Mouse (Mus musculus): ENCODE data around the gene Fastkd5. TPM values are rescaled to one million over a fixed set of nuclear protein-coding genes. Genes with fewer than 3 reads are reported as not detected.
"Not testable (repeated sequence)": the region's sequence is repeated elsewhere in the genome, so short reads cannot be mapped to it uniquely, and the experiment has no call there.

The Fastkd5 gene
- polyA plus RNA-seq, 1 experiment from 2014 or later: 23.8 TPM

- no peak for DNase-seq (ENCODE audit: low spot score)
- H3K9me3 ChIP-seq (replicated peaks; ENCODE audit: control insufficient read depth, low read length): no peaks in the 10 kb centered on the region
- no peaks in the 10 kb centered on the region for H3K36me3 ChIP-seq (replicated peaks; ENCODE audit: control insufficient read depth, insufficient read depth, low read depth, low read length)
- peak overlapping the region; percentile 21 for H3K4me3 ChIP-seq (ENCODE audit: low read depth, low read length)
- peaks cover 6% of the 10 kb centered on the region; the same call in 1 of the 2 replicates for H3K4me1 ChIP-seq (ENCODE audit: control insufficient read depth, insufficient read depth, low read length)
- H3K9ac ChIP-seq (replicated peaks; ENCODE audit: low read length): no peak overlapping the region
- WGBS: 2% methylated on average over 15 of the region's 16 CpGs
- peaks cover 62% of the 10 kb centered on the region for H3K27me3 ChIP-seq (ENCODE audit: control insufficient read depth, insufficient read depth, low read length)
- no peak overlapping the region for H3K27ac ChIP-seq (replicated peaks; ENCODE audit: low read depth, low read length)
- peak overlapping the region; percentile 34 for H3K4me2 ChIP-seq (ENCODE audit: low read depth, low read length)
- no peak for ATAC-seq (replicated peaks; ENCODE audit: insufficient number of reproducible peaks, low FRiP score, low TSS enrichment, low read depth)
Observed at GRCm38 (mm10) chr2:130581201-130581600, 48.6 kb downstream of the Fastkd5 start.

- 4% methylated on average over 8 of the region's 8 CpGs for WGBS
- H3K36me3 ChIP-seq (replicated peaks; ENCODE audit: control insufficient read depth, insufficient read depth, low read depth, low read length): no peaks in the 10 kb centered on the region
- H3K4me2 ChIP-seq (ENCODE audit: low read depth, low read length): no peak overlapping the region
- no peaks in the 10 kb centered on the region for H3K9me3 ChIP-seq (replicated peaks; ENCODE audit: control insufficient read depth, low read length)
- DNase-seq (ENCODE audit: low spot score) (no peak), ATAC-seq (replicated peaks; ENCODE audit: insufficient number of reproducible peaks, low FRiP score, low TSS enrichment, low read depth) (no peak)
- no peak overlapping the region for H3K9ac ChIP-seq (replicated peaks; ENCODE audit: low read length)
- no peak overlapping the region for H3K4me3 ChIP-seq (ENCODE audit: low read depth, low read length)
- peaks cover 73% of the 10 kb centered on the region for H3K27me3 ChIP-seq (ENCODE audit: control insufficient read depth, insufficient read depth, low read length)
- no peak overlapping the region for H3K27ac ChIP-seq (replicated peaks; ENCODE audit: low read depth, low read length)
- H3K4me1 ChIP-seq (ENCODE audit: control insufficient read depth, insufficient read depth, low read length): peaks cover 6% of the 10 kb centered on the region; the same call in 1 of the 2 replicates
Observed at GRCm38 (mm10) chr2:130579791-130580190, 50.0 kb downstream of the Fastkd5 start.

- peaks cover 73% of the 10 kb centered on the region for H3K27me3 ChIP-seq (ENCODE audit: control insufficient read depth, insufficient read depth, low read length)
- H3K4me2 ChIP-seq (ENCODE audit: low read depth, low read length): no peak overlapping the region
- ATAC-seq (replicated peaks; ENCODE audit: insufficient number of reproducible peaks, low FRiP score, low TSS enrichment, low read depth) (no peak), DNase-seq (ENCODE audit: low spot score) (peak; percentile 59)
- no peak overlapping the region for H3K4me3 ChIP-seq (ENCODE audit: low read depth, low read length)
- H3K9me3 ChIP-seq (replicated peaks; ENCODE audit: control insufficient read depth, low read length): no peaks in the 10 kb centered on the region
- H3K36me3 ChIP-seq (replicated peaks; ENCODE audit: control insufficient read depth, insufficient read depth, low read depth, low read length): no peaks in the 10 kb centered on the region
- WGBS: 7% methylated on average over 9 of the region's 11 CpGs
- peaks cover 6% of the 10 kb centered on the region; the same call in 1 of the 2 replicates for H3K4me1 ChIP-seq (ENCODE audit: control insufficient read depth, insufficient read depth, low read length)
- H3K9ac ChIP-seq (replicated peaks; ENCODE audit: low read length): no peak overlapping the region
- no peak overlapping the region for H3K27ac ChIP-seq (replicated peaks; ENCODE audit: low read depth, low read length)
Observed at GRCm38 (mm10) chr2:130578148-130578547, 51.7 kb downstream of the Fastkd5 start.

- DNase-seq (ENCODE audit: low spot score): peak; percentile 38
- ATAC-seq (replicated peaks; ENCODE audit: insufficient number of reproducible peaks, low FRiP score, low TSS enrichment, low read depth): no peak
- peak overlapping the region; percentile 30; the same call in 1 of the 2 replicates for H3K4me2 ChIP-seq (ENCODE audit: low read depth, low read length)
- H3K27ac ChIP-seq (replicated peaks; ENCODE audit: low read depth, low read length): no peak overlapping the region
- WGBS: 5% methylated on average over 12 of the region's 12 CpGs
- H3K9me3 ChIP-seq (replicated peaks; ENCODE audit: control insufficient read depth, low read length): no peaks in the 10 kb centered on the region
- no peak overlapping the region for H3K4me3 ChIP-seq (ENCODE audit: low read depth, low read length)
- peaks cover 6% of the 10 kb centered on the region; the same call in 1 of the 2 replicates for H3K4me1 ChIP-seq (ENCODE audit: control insufficient read depth, insufficient read depth, low read length)
- peaks cover 69% of the 10 kb centered on the region for H3K27me3 ChIP-seq (ENCODE audit: control insufficient read depth, insufficient read depth, low read length)
- H3K9ac ChIP-seq (replicated peaks; ENCODE audit: low read length): no peak overlapping the region
- no peaks in the 10 kb centered on the region for H3K36me3 ChIP-seq (replicated peaks; ENCODE audit: control insufficient read depth, insufficient read depth, low read depth, low read length)
Observed at GRCm38 (mm10) chr2:130577632-130578031, 52.2 kb downstream of the Fastkd5 start.

- no peak overlapping the region; the same call in 1 of the 2 replicates for H3K9ac ChIP-seq (replicated peaks; ENCODE audit: low read length)
- H3K4me3 ChIP-seq (ENCODE audit: low read depth, low read length): peak overlapping the region; percentile 24; the same call in 1 of the 2 replicates
- no peaks in the 10 kb centered on the region for H3K36me3 ChIP-seq (replicated peaks; ENCODE audit: control insufficient read depth, insufficient read depth, low read depth, low read length)
- DNase-seq (ENCODE audit: low spot score) (no peak), ATAC-seq (replicated peaks; ENCODE audit: insufficient number of reproducible peaks, low FRiP score, low TSS enrichment, low read depth) (no peak)
- H3K9me3 ChIP-seq (replicated peaks; ENCODE audit: control insufficient read depth, low read length): no peaks in the 10 kb centered on the region
- peaks cover 63% of the 10 kb centered on the region for H3K27me3 ChIP-seq (ENCODE audit: control insufficient read depth, insufficient read depth, low read length)
- H3K4me2 ChIP-seq (ENCODE audit: low read depth, low read length): peak overlapping the region; percentile 51
- H3K27ac ChIP-seq (replicated peaks; ENCODE audit: low read depth, low read length): no peak overlapping the region
- H3K4me1 ChIP-seq (ENCODE audit: control insufficient read depth, insufficient read depth, low read length): peaks cover 6% of the 10 kb centered on the region; the same call in 1 of the 2 replicates
- 2% methylated on average over 9 of the region's 9 CpGs for WGBS
Observed at GRCm38 (mm10) chr2:130577021-130577420, 52.8 kb downstream of the Fastkd5 start.

GRCm38 (mm10) chr2:130576564-130576963, 53.3 kb downstream of the Fastkd5 start:
- H3K9me3 ChIP-seq (replicated peaks; ENCODE audit: control insufficient read depth, low read length); ATAC-seq (replicated peaks; ENCODE audit: insufficient number of reproducible peaks, low FRiP score, low TSS enrichment, low read depth); H3K4me1 ChIP-seq (ENCODE audit: control insufficient read depth, insufficient read depth, low read length); H3K36me3 ChIP-seq (replicated peaks; ENCODE audit: control insufficient read depth, insufficient read depth, low read depth, low read length); H3K27ac ChIP-seq (replicated peaks; ENCODE audit: low read depth, low read length); DNase-seq (ENCODE audit: low spot score); H3K9ac ChIP-seq (replicated peaks; ENCODE audit: low read length): not testable (repeated sequence)
- peaks cover 58% of the 10 kb centered on the region for H3K27me3 ChIP-seq (ENCODE audit: control insufficient read depth, insufficient read depth, low read length)
- H3K4me2 ChIP-seq (ENCODE audit: low read depth, low read length): peak overlapping the region; percentile 51
- H3K4me3 ChIP-seq (ENCODE audit: low read depth, low read length): peak overlapping the region; percentile 24
- 2% methylated on average over 27 of the region's 32 CpGs for WGBS

GRCm38 (mm10) chr2:130575873-130576272, 54.0 kb downstream of the Fastkd5 start, which contains the start of gene Oxt:
Gene Oxt (plus strand): TSS chr2:130576173.
- Histone ChIP-seq H3K4me2 (ENCODE audit: low read depth, low read length) (peak within 1 kb of the TSS; percentile 51), H3K9me3 (replicated peaks; ENCODE audit: control insufficient read depth, low read length) (no peaks in the 10 kb centered on the region), H3K4me1 (ENCODE audit: control insufficient read depth, insufficient read depth, low read length) (peaks cover 6% of the 10 kb centered on the region; the same call in 1 of the 2 replicates), H3K4me3 (ENCODE audit: low read depth, low read length) (peak within 1 kb of the TSS; percentile 24), H3K27ac (replicated peaks; ENCODE audit: low read depth, low read length) (no peak within 1 kb of the TSS), H3K9ac (replicated peaks; ENCODE audit: low read length) (no peak within 1 kb of the TSS; the same call in 1 of the 2 replicates), H3K27me3 (ENCODE audit: control insufficient read depth, insufficient read depth, low read length) (peaks cover 51% of the 10 kb centered on the region), H3K36me3 (replicated peaks; ENCODE audit: control insufficient read depth, insufficient read depth, low read depth, low read length) (no peaks in the 10 kb centered on the region)
- ATAC-seq (replicated peaks; ENCODE audit: insufficient number of reproducible peaks, low FRiP score, low TSS enrichment, low read depth): no peak
- no peak for DNase-seq (ENCODE audit: low spot score)
- 36% methylated on average over 9 of the region's 9 CpGs for WGBS

GRCm38 (mm10) chr2:130574960-130575359, 54.9 kb downstream of the Fastkd5 start:
- no peak for ATAC-seq (replicated peaks; ENCODE audit: insufficient number of reproducible peaks, low FRiP score, low TSS enrichment, low read depth)
- 80% methylated on average over 5 of the region's 5 CpGs for WGBS
- no peak overlapping the region for H3K9ac ChIP-seq (replicated peaks; ENCODE audit: low read length)
- no peak overlapping the region for H3K27ac ChIP-seq (replicated peaks; ENCODE audit: low read depth, low read length)
- no peak overlapping the region for H3K4me2 ChIP-seq (ENCODE audit: low read depth, low read length)
- H3K4me3 ChIP-seq (ENCODE audit: low read depth, low read length): no peak overlapping the region
- H3K4me1 ChIP-seq (ENCODE audit: control insufficient read depth, insufficient read depth, low read length): 0 out of 2 replicates have a peak, but pooled peaks cover 2% of the 10 kb centered on the region
- H3K27me3 ChIP-seq (ENCODE audit: control insufficient read depth, insufficient read depth, low read length): peaks cover 43% of the 10 kb centered on the region
- H3K9me3 ChIP-seq (replicated peaks; ENCODE audit: control insufficient read depth, low read length): no peaks in the 10 kb centered on the region
- no peak for DNase-seq (ENCODE audit: low spot score)
- no peaks in the 10 kb centered on the region for H3K36me3 ChIP-seq (replicated peaks; ENCODE audit: control insufficient read depth, insufficient read depth, low read depth, low read length)

Measured in embryonic facial prominence, embryonic 11.5 days (tissue).